Mouse (Mus musculus) retina, postnatal 1 day (tissue): Measurements from ENCODE around the gene Zgpat.

Source experiments
- DNase-seq: peaks from one replicate; pipeline ENCODE4 v3.0.0-alpha.2; 2012

Gene Zgpat

DNA sequence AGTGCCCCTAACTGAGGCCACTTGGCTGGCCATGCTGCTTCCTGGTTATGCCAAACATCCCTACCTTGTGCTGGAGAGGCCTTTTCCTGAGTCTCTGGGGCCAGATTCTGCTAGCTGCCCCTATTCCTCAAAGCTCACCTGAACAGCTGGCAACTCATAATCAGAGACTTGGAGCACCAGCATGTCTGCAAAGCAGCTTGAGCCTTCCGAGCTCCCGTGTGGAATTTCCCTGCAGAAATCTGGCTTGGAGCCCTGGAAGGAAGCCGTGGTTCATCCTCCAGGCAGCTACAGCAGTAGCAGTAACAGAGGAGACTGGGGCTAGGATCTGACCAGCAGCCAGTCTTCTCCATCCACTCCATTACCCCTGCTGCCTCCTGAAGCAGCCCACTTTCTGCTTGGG is 21.2 kb downstream of the Zgpat start:
- no peak for DNase-seq

- no peak for DNase-seq
Measured at GRCm38 (mm10) chr2:181386663-181387210, 22.0 kb downstream of the Zgpat start.

GRCm38 (mm10) chr2:181390136-181390870 is 25.6 kb downstream of the Zgpat start:
- DNase-seq = no peak

- no peak for DNase-seq
Measured at GRCm38 (mm10) chr2:181391022-181391421, 26.3 kb downstream of the Zgpat start.

- no peak for DNase-seq
Measured at GRCm38 (mm10) chr2:181391541-181391940, 26.8 kb downstream of the Zgpat start.

DNA sequence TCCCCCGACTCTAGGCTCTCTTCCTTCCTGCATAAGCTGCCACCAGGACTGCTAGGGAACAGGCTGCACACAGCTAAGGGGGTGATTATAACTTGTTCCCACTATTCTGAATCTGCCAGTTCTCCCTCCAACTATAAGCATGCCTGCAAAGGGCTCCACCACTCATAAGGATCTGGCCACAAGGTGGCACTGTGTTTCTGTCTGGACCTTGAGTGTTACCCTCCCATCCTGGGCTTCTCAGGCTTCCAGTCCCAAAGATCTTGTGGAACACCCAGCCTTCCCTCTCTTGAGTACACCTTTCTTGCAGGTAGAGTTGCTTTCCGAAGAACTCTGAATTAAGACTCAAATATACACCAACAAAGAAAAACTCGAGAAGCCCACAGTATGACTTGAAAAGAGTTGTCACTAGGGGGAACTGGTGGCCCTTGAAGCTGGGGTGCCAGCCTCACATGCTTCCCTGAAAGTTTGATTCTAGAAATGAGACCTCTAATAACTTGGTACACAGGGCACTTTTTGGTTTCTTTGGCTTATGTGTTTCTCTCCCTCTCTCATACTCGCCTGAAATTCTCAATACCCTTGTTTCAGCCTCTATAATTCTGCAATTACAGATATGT is 28.0 kb downstream of the Zgpat start:
- DNase-seq = peak; percentile 89

DNA sequence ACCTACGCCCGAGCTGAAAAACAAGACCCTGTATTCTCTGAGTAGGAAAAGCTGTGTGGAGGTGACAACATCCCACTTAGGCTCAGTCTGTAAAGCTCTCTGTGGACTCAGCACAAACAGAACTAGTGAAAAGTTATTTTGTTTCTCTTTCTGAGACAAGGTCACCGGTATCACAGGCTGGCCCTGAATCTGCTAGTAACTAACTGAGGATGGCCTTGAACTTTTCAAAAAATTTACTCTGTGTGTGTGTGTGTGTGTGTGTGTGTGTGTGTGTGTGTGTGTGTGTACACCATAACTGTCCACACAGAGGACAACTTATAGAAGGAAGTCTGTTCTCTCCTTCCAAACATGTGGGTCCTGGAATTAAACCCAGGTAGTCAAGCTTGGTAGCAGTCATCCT is 29.4 kb downstream of the Zgpat start:
- DNase-seq = no peak

DNA sequence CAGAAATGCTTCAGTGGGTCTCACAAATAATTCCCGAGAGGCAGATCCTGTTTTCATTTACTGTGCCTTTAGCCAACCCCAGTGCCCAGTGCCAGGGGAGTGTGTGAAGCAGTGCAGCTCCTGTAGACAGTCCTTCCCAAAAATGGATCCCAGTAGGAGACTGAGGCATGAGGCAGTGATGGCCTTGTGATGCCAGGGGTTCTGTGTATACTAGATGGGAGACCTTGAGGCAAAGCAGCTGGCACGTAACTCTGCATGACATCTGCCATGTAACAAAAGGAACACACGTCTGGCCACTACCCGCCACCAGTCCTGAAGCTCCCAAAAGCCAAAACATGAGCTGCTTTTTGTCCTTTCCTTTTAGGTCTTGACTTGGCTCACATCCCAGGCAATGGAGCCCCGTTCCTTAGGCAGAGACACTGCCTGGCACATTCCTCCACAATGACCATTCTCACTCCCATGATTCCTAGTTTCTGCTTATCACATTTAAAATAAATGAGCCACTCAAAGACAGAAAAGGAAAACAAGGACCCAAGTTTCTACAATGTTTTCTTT is 32.6 kb downstream of the Zgpat start:
- DNase-seq = no peak

DNA sequence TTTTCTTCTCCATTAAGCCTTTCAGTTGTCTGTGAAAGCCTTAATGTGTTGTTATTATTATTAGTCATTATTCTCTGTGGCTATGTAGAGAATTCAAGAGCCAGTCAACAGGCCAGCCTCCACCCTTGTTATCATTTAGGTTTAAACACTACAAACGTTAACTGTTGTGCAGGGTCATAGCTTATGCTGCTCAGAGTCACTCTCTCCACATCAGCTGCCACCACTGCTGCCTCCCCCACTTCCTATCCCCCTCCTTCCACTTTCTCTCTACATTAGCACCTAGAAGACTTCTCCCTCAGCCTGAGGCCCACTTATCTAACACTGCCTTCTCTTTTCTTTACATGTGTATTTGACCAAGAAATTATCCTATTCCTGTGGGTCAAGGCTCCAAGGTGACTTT is 36.8 kb downstream of the Zgpat start:
- no peak for DNase-seq

DNA sequence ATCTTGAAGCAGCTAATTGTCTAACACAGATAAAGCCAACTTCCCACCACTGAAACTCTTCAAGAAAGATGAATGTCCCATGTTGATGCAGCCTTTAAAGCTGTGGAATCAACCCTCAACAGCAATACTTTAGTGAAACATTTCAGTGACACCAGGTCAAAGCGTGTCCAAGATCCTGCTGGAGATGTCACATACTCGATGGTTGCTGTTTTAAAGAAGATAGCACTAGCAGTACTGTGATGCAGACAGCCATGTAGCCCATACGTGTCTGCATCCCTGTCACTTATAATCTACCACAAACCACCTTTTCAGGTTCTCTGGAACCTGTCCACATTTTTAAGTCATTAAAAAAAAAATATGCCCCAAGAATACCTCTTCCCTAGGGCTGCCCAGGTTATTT is 39.0 kb downstream of the Zgpat start:
- DNase-seq = no peak

GRCm38 (mm10) chr2:181409643-181410042 is 44.9 kb downstream of the Zgpat start:
- no peak for DNase-seq

DNA sequence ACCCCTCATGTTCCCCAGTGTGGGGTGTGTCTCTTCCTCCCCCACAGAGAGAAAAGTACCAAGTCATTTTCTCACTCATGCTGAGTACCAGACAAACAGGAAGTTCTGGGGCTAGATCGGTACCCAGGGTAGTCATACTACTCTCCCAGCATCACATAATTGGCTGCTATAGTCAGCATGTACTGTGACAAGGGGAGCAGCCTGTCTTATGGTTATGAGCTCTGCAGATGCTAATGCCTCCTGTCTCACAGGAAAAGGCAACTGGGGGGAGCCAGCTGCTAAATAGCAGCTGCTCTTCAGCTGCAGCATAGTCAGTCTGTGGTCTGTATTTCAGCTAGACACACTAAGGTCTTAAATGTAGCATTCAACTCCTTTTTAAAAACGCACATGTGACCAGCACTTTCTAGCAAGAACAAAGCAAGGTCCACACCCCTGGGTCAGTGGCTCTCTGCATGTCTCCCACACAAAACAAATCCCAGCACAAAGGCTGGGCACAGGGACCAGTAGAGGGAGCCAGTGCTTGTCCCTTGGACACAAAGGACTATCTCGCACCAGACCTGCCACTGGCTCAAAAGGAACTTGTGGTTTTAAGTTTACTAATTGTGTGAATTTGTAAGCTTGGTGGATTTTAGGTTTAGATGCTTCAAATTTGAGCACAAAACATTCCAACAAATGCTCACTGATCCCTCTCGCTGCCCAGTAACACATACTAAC is 46.2 kb downstream of the Zgpat start:
- peak; percentile 73 for DNase-seq

DNA sequence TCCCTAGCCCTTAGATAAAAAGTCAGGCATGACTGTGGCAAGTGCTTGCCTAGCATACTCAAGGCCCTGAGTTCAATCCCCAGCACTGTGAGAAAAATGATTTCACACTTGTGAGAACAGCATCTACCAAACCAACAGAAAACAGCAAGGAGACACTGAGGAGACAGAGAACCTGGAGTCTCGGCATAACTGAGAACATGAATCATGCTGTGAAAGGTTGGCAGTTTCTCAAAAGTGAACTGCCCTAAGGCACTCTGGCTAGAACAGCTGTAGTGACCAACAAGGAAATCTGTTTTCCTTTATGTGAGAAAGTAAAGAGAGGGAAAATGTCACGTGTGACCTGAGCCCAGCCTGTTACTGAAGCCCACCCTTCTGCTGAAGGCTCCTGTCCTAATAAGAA is 48.4 kb downstream of the Zgpat start:
- DNase-seq = no peak

GRCm38 (mm10) chr2:181415945-181416344 is 51.2 kb downstream of the Zgpat start:
- DNase-seq = no peak

GRCm38 (mm10) chr2:181419359-181419758 is 54.6 kb downstream of the Zgpat start:
- no peak for DNase-seq

DNA sequence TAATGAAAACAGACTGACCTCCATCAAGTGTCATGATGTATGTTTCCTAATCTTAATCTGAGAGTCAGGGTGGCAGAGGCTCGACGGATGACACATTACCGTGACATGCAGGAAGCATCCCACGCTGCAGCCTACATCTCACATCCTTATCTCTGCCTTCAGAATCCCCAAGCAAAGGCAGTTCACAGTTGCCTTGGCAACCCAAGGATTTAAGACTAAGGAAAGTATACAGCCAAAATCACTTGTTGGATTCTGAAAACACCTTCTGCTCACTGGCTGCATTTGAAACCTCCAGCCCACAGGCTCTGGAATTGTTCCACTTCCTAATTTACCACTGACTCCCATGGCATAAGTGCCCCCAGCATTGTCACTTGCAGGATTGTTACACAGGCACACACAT is 55.7 kb downstream of the Zgpat start:
- DNase-seq = no peak

DNA sequence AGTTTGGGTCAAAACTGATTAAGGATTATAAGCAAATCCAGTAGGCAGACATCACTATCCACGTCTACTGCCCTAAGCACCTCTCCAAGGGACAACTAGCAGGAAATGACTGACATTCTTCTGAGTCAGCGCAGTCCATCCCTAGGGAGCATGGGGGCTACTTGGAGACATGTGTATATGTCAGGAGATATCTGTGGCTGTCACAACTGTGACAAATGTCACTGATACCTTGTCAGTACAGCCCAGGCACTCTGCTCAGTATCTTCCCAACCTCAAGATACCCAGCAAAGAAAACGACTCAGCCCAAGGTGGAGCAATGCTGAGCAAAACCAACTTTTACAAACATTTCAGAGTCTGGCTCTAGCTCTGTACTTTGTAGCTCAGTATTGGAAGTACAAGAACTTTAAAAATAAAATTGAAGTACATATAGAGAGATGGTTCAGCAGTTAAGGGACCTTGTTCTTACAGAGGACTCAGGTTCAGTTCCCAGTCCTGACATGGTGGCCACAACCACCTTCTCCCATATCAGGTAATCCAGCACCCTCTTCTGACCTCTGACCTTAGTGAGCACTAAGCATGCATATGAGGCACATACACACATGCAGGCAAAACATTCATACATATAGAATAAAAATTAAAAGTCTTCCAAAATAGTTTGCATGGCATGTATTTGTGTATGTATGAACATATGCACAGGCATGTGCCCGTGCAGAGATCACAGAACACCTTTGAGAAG is 56.3 kb downstream of the Zgpat start:
- no peak for DNase-seq

- DNase-seq = no peak
Measured at GRCm38 (mm10) chr2:181423834-181424233, 59.1 kb downstream of the Zgpat start.
